Mouse (Mus musculus) thymus, postnatal 36 days (tissue): ENCODE data around the gene Grb2.

ENCODE experiments used
- DNase-seq, 2 experiments: peaks; one replicate each; pipeline ENCODE4 v3.0.0; 2022; ENCODE audit warnings: mixed read lengths in 2 of 2

Gene Grb2

GRCm38 (mm10) chr11:115601174-115601573, 107.2 kb downstream of the Grb2 start:
- DNase-seq, result no peak

- DNase-seq, result no peak
These were observed 107.7 kb downstream of the Grb2 start for GRCm38 (mm10) chr11:115600743-115601142.

- no peak for DNase-seq
These were observed 108.7 kb downstream of the Grb2 start for GRCm38 (mm10) chr11:115599722-115600121.

DNA sequence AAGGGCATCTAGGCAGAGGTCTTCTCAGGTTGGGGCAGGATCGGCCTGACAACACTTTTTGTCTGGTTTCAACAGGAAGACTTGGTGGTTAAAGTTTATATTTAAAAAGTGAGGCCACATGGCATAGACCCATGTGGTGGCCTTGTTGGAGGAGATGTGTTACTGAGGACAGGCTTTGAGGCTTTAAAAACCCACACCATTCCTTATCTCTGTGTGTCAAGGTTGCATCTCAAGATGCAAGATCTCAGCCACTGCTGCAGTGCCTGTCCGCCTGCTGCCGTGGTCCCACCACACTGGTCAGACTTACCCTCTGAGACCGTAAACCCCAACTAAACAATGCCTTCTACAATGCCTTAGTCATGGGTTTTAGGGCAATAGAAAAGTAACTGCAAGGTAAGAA, 110.1 kb downstream of the Grb2 start:
- DNase-seq, result no peak

DNA sequence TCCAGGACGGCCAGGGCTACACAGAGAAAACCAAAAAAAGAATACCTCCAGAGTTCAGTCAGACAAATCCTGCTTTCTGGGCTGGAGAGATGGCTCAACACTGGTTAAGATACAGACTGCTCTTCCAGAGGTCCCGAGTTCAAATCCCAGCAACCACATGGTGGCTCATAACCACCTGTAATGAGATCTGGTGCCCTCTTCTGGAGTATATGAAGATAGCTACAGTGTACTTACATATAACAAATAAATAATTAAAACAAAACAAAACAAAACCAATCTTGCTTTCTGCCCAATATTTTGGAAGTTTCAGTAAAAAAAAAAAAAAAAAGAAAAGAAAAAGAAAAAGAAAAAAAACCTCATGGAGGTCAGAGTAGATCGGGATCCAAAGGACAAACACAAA, 113.2 kb downstream of the Grb2 start:
- no peak for DNase-seq
